Mouse (Mus musculus): Measurements from ENCODE around the gene Msrb2. TPM values are rescaled to one million over a fixed set of nuclear protein-coding genes. Genes with fewer than 3 reads are reported as not detected.

The Msrb2 gene
- total RNA-seq, 2 experiments from 2014 or later: 24.6 to 27.9 TPM

Other genes starting within 250 kb of the Msrb2 start
- gene Armc3, start 172.1 kb upstream of the Msrb2 start, total RNA-seq (2021): not detected
- not detected for gene Ptf1a, start 74.2 kb downstream of the Msrb2 start, total RNA-seq (2021)
- not detected for gene 4921504E06Rik, start 182.5 kb downstream of the Msrb2 start, total RNA-seq (2021)

All from adrenal gland, adult 18-20 months (tissue).